Mouse (Mus musculus) CD8-positive naive resting alpha-beta T cell, adult 2 months (primary cell): Measurements from ENCODE around the gene Foxp1.

Experiments used
- DNase-seq, 2 experiments: peaks; one replicate each; pipeline ENCODE4 v3.0.0; 2022; ENCODE audit warnings: low read depth in 2 of 2, low spot score in 2 of 2

The Foxp1 gene

DNA sequence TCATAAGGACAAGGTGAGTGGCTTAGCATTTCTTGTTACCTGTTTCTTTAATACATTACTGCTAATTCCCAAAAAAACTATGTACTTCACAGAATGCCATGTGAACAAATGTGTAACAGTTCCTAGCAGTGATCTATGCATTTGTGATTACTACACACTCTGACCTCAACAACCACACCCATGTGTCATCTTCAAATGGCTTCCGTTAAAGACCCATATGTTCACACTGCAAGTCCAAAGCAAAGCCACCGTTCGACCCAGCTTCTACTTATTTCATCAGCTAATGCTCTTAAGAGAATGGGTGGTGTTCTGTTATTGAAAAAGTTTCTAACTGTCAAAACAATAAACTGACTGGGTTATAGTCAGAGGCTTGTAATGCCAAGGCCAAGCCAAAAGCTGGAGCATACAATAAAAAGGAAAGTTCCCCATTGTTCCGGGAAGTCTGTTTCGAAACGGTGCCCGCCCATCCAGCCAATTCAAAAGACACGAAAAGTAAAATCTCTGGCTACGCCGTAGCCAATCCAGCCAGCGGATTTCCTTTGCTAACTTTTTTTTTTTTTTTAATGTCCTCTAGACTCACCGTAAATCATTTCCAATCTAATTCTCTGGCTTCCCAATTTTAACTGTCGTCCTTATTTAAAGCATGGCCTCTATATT lies 187.2 kb downstream of the Foxp1 start:
- DNase-seq, result no peak

GRCm38 (mm10) chr6:99334255-99334654 lies 188.3 kb downstream of the Foxp1 start:
- DNase-seq, result no peak

GRCm38 (mm10) chr6:99333127-99333526 lies 189.4 kb downstream of the Foxp1 start:
- DNase-seq, result no peak

GRCm38 (mm10) chr6:99330169-99330568 lies 192.4 kb downstream of the Foxp1 start:
- DNase-seq, result no peak

DNA sequence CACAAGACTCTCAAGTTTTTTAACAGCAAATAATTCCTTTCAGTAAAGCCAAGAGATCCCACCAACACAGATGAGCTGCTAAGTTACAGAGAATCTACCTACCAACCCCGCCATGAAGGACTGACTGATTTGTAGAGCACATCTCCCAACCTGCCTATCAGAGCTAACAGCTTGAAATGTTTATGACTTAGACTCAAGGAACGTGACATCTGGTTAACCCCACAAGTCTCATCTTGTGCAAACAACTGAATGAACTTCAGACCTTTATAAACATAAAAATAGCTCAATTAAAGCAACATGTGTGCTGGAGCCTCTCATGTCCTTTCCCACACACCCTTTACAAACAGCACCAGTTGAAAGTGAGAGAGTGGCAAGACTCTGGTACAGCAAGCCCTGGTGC lies 193.9 kb downstream of the Foxp1 start:
- no peak for DNase-seq

DNA sequence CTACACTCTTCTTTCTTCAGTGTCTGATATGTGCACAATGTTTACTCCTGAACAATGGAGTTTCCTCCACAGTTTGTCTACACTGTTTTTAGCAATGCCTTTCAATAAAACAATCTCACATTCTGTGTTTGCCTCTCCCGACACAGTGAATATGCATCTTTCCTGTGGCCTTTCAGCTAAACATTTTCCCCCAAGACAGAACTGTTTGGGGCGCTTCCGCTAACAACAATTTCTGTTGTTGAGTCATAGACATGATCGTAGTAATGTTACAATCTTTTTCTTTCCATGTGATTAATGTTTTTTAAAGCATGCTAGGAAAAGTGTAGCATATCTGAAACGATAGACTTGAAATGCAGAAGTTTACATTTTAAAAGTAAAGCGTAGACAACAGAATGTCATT lies 194.4 kb downstream of the Foxp1 start:
- no peak for DNase-seq

DNA sequence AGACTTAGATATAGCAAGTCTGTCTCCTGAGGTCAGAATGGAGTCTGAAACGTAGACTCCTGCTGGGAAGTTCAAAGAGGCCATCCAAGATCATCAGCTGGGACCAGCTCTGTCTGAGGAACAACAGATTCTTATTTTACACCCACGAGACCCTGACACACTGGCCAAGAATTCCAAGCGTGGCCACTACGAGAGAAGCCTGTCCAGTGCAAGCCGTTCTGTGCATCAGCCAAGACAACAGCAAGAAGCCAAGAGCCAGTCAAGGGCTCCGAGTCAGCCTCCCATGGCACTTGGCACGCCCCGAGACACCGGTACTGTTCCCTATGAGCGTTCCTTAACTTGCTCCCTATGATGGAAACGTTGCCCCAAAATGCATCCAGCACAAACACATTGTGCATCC lies 194.8 kb downstream of the Foxp1 start:
- no peak for DNase-seq

- no peak for DNase-seq
Observed at GRCm38 (mm10) chr6:99325881-99326280, 196.6 kb downstream of the Foxp1 start.

DNA sequence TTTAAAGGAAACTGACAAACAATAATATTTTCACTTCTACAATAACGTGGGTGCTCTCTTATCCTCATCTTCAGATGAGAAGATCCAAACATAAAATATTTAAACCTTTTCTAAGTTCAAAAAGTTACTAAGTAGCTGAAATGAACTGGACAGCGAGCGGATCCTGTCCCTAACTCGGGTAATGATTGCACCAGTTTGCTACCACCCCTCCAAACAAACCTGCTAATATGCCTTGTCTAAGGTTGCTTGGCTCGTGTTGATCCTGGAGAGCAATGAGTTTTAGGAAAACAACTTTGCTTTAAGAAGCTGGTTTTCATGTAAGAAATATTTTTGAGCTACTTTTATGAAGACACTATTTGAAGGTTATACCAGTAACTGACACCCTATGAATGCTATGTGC lies 197.1 kb downstream of the Foxp1 start:
- no peak for DNase-seq

- DNase-seq, result peak in 1 of 2 experiments; percentile 24
Observed at GRCm38 (mm10) chr6:99322132-99322904, 200.2 kb downstream of the Foxp1 start.

GRCm38 (mm10) chr6:99320444-99320843 lies 202.1 kb downstream of the Foxp1 start:
- DNase-seq, result no peak

GRCm38 (mm10) chr6:99319415-99320405 lies 202.8 kb downstream of the Foxp1 start:
- no peak for DNase-seq

DNA sequence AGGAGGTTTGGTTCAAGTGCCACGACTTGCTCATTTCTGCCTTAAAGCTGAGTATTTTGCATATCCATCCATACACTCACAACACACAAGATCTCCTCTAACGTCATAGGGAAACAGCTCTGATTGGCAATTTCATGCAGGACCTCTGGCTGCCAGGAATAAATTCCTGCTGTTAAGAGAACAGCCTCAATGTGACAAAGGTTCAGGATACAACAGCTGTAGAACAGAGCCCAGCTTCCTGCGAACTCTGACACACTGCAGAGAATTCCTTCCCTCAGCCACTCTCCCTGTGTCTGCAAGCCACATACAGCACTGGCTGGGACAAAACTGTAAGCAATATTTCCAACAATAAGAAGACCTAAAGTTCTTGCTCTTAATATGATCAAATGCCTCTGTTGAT lies 207.8 kb downstream of the Foxp1 start:
- DNase-seq, result no peak

DNA sequence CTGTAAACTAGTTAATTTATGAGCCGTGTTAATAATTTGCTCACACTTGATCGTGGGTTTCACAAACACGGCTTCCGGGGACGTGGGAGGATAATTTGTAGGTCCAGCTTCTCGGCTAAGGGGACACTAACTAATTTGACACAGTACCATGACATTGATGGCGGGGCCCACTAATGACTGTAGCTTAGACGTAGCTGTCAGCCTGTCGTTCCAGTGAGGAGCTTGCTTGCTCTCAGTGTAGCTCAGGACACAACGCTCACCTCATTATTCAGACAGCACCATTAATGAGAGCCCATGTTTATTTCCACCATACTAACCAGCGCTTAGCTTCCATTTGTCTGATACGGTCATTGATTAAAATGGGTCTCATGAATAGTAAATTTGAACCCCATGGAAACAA lies 212.0 kb downstream of the Foxp1 start:
- no peak for DNase-seq

GRCm38 (mm10) chr6:99310171-99310500 lies 212.4 kb downstream of the Foxp1 start:
- DNase-seq, result no peak

DNA sequence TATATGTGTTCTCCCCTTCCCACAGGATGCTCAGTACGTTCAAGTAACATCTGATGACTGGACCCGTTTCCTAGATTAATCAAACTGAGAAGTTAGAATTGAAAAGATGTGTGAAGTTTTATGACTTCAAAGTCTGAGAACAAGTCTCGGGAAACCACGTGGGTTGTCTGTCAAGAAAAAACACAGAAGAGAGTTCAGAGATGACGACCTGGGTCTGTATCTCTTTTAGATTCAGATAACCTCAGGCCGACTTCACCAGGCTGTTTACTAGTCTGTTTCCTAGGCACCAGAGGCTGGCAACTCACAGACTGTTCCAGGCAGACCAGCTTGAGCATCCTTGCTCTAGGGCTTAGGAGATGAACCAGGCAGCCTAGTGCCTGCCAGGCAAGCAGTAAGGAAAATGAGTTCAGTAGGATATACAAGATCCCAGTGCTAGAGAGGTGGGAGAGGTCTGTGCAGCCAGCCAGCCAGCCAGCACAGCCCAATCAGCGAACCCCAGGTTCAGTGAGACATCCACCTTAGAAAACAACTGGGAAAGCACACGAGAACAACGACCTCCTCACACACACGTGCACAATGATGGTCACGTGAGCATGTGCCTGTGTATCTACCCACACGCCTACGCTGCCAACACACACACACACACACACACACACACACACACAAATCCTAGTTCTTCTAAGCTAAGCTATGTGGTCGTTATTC lies 212.9 kb downstream of the Foxp1 start:
- peak; percentile 60 to 64 for DNase-seq

DNA sequence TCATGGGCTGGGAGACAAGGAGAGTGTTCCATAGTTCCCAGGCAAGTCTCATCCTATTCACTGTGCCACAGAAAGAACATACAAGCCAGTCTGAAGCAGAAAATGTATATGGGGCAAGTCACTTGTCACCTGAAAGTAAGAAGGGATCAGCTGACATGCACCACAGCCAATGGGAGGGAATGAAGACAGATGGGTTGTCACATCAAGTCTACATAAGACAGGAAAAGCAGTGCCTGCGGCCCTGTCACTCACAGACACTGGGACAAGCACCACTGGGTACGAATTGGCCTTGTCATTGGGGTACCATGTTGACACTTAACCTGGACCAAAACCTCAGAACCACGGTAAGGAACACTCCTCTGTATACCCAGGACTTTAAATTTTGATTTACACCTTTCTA lies 216.8 kb downstream of the Foxp1 start:
- no peak for DNase-seq

- peak in 1 of 2 experiments; percentile 24 for DNase-seq
Observed at GRCm38 (mm10) chr6:99305236-99305635, 217.3 kb downstream of the Foxp1 start.

DNA sequence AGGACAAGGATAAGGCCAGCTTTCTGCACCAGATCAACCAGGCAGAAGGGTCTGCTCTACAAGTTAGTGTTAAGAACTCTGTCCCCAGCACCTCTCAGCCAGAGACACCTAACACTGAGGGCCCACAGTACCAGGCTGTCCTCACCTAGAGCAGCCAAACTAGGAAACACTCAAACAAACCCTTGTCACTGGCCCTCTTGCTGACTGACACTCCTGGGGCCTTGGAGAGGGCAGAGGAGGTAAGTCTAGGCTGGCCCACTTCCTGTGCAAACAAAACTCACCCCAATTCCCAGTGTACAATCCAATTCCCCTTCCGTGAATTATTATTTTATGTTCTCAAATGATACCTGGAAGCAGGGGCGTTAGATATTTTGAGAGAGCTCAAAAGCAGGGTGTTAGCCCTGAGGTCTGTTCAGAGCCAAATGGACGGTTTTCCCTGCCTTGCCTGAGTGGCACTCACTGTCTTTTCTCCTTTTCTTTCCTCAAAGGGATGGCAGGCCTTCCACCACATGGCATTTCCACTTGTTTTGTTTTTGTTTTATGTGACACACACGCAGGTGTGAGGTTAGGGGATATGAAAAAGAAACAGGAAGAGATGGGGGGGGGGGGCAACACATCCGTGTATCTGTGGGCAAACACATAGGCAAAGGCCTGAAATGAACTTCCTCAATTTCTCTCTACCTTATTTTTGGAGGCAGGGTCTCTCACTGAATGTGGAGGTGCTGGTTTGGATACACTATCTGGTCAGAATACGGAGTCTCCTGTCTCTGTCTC lies 219.7 kb downstream of the Foxp1 start:
- DNase-seq, result no peak

DNA sequence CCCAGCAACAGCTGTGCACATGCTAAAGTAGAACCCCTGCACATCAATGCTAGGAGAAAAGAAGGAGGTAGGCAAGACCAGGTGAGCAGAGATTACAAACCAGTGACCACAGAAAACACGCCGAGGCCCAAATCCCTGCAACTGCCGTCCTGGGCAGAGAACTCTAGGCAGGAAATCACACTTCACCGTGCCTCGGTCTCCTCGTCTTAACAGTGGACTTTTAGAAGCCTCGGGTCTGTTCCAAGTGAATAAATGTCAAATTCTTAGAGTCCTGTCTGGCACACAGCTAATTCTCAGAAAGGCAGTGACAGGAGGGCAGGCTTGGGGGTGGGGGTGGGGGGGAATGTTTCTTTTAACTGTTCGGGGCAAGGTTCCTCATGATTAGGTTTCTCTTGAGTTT lies 220.6 kb downstream of the Foxp1 start:
- no peak for DNase-seq
